Mouse (Mus musculus): ENCODE results near the gene Pdhx. TPM values are rescaled to one million over a fixed set of nuclear protein-coding genes. Genes with fewer than 3 reads are reported as not detected.

Pdhx gene
- polyA plus RNA-seq, 1 experiment from 2014 or later: 41.1 TPM

- Histone ChIP-seq H3K4me1 (ENCODE audit: control insufficient read depth, insufficient read depth, low read length) (peaks cover 12% of the 10 kb centered on the region), H3K27ac (replicated peaks; ENCODE audit: low read depth, low read length) (no peak overlapping the region), H3K9ac (ENCODE audit: low read depth, low read length) (no peak overlapping the region), H3K9me3 (ENCODE audit: control insufficient read depth, low read length) (no peaks in the 10 kb centered on the region), H3K4me3 (ENCODE audit: low read depth, low read length) (no peak overlapping the region), H3K27me3 (replicated peaks; ENCODE audit: control insufficient read depth, insufficient read depth, low read length) (no peaks in the 10 kb centered on the region), H3K4me2 (ENCODE audit: low read depth, low read length) (no peak overlapping the region), H3K36me3 (ENCODE audit: control insufficient read depth, insufficient read depth, low read length) (no peaks in the 10 kb centered on the region)
- DNase-seq (ENCODE audit: low spot score) (no peak), ATAC-seq (ENCODE audit: low read depth) (no peak)
- WGBS: 71% methylated on average over 1 of the region's 1 CpGs
Observed at GRCm38 (mm10) chr2:103068602-103069001, 4.7 kb downstream of the Pdhx start.

- DNase-seq (ENCODE audit: low spot score) (no peak), ATAC-seq (ENCODE audit: low read depth) (no peak)
- Histone ChIP-seq H3K27me3 (replicated peaks; ENCODE audit: control insufficient read depth, insufficient read depth, low read length) (no peaks in the 10 kb centered on the region), H3K4me2 (ENCODE audit: low read depth, low read length) (no peak overlapping the region), H3K4me3 (ENCODE audit: low read depth, low read length) (no peak overlapping the region), H3K9me3 (ENCODE audit: control insufficient read depth, low read length) (no peaks in the 10 kb centered on the region), H3K36me3 (ENCODE audit: control insufficient read depth, insufficient read depth, low read length) (no peaks in the 10 kb centered on the region), H3K9ac (ENCODE audit: low read depth, low read length) (no peak overlapping the region), H3K4me1 (ENCODE audit: control insufficient read depth, insufficient read depth, low read length) (peaks cover 12% of the 10 kb centered on the region), H3K27ac (replicated peaks; ENCODE audit: low read depth, low read length) (no peak overlapping the region)
- WGBS: 95% methylated on average over 2 of the region's 2 CpGs
Observed at GRCm38 (mm10) chr2:103067552-103068207, 5.6 kb downstream of the Pdhx start.

- 78% methylated on average over 8 of the region's 8 CpGs for WGBS
- Histone ChIP-seq H3K9me3 (ENCODE audit: control insufficient read depth, low read length) (no peaks in the 10 kb centered on the region), H3K9ac (ENCODE audit: low read depth, low read length) (no peak overlapping the region), H3K4me3 (ENCODE audit: low read depth, low read length) (no peak overlapping the region), H3K4me2 (ENCODE audit: low read depth, low read length) (no peak overlapping the region), H3K4me1 (ENCODE audit: control insufficient read depth, insufficient read depth, low read length) (peaks cover 5% of the 10 kb centered on the region), H3K27ac (replicated peaks; ENCODE audit: low read depth, low read length) (no peak overlapping the region), H3K36me3 (ENCODE audit: control insufficient read depth, insufficient read depth, low read length) (no peaks in the 10 kb centered on the region), H3K27me3 (replicated peaks; ENCODE audit: control insufficient read depth, insufficient read depth, low read length) (no peaks in the 10 kb centered on the region)
- DNase-seq (ENCODE audit: low spot score) (no peak), ATAC-seq (ENCODE audit: low read depth) (no peak)
Observed at GRCm38 (mm10) chr2:103066683-103067551, 6.4 kb downstream of the Pdhx start.

GRCm38 (mm10) chr2:103062865-103063264 lies 10.4 kb downstream of the Pdhx start:
- WGBS: 32% methylated on average over 3 of the region's 3 CpGs
- ATAC-seq (ENCODE audit: low read depth): peak; percentile 53; the same call in 1 of the 2 replicates
- H3K27me3 ChIP-seq (replicated peaks; ENCODE audit: control insufficient read depth, insufficient read depth, low read length): no peaks in the 10 kb centered on the region

GRCm38 (mm10) chr2:103058266-103058665 lies 15.0 kb downstream of the Pdhx start:
- WGBS: 79% methylated on average over 3 of the region's 3 CpGs
- Histone ChIP-seq H3K9ac (ENCODE audit: low read depth, low read length) (no peak overlapping the region), H3K4me3 (ENCODE audit: low read depth, low read length) (no peak overlapping the region), H3K9me3 (ENCODE audit: control insufficient read depth, low read length) (no peaks in the 10 kb centered on the region), H3K4me1 (ENCODE audit: control insufficient read depth, insufficient read depth, low read length) (no peaks in the 10 kb centered on the region), H3K27me3 (replicated peaks; ENCODE audit: control insufficient read depth, insufficient read depth, low read length) (no peaks in the 10 kb centered on the region), H3K27ac (replicated peaks; ENCODE audit: low read depth, low read length) (no peak overlapping the region), H3K36me3 (ENCODE audit: control insufficient read depth, insufficient read depth, low read length) (no peaks in the 10 kb centered on the region), H3K4me2 (ENCODE audit: low read depth, low read length) (no peak overlapping the region)
- DNase-seq (ENCODE audit: low spot score): no peak
- no peak for ATAC-seq (ENCODE audit: low read depth)

More at GRCm38 (mm10) chr2:103062865-103063264, 10.4 kb downstream of the Pdhx start:
- H3K36me3 ChIP-seq (ENCODE audit: control insufficient read depth, insufficient read depth, low read length): no peaks in the 10 kb centered on the region
- no peaks in the 10 kb centered on the region for H3K4me1 ChIP-seq (ENCODE audit: control insufficient read depth, insufficient read depth, low read length)
- no peak overlapping the region for H3K27ac ChIP-seq (replicated peaks; ENCODE audit: low read depth, low read length)
- H3K4me2 ChIP-seq (ENCODE audit: low read depth, low read length): no peak overlapping the region
- no peak overlapping the region for H3K4me3 ChIP-seq (ENCODE audit: low read depth, low read length)
- no peak overlapping the region for H3K9ac ChIP-seq (ENCODE audit: low read depth, low read length)
- no peaks in the 10 kb centered on the region for H3K9me3 ChIP-seq (ENCODE audit: control insufficient read depth, low read length)
- peak; percentile 75 for DNase-seq (ENCODE audit: low spot score)

- Histone ChIP-seq H3K4me2 (ENCODE audit: low read depth, low read length) (no peak overlapping the region), H3K36me3 (ENCODE audit: control insufficient read depth, insufficient read depth, low read length) (0 out of 2 replicates have a peak, but pooled peaks cover 4% of the 10 kb centered on the region), H3K9ac (ENCODE audit: low read depth, low read length) (no peak overlapping the region), H3K4me1 (ENCODE audit: control insufficient read depth, insufficient read depth, low read length) (no peaks in the 10 kb centered on the region), H3K9me3 (ENCODE audit: control insufficient read depth, low read length) (no peaks in the 10 kb centered on the region), H3K27ac (replicated peaks; ENCODE audit: low read depth, low read length) (no peak overlapping the region), H3K4me3 (ENCODE audit: low read depth, low read length) (no peak overlapping the region), H3K27me3 (replicated peaks; ENCODE audit: control insufficient read depth, insufficient read depth, low read length) (no peaks in the 10 kb centered on the region)
- no peak for ATAC-seq (ENCODE audit: low read depth)
- WGBS: 88% methylated on average over 6 of the region's 6 CpGs
- no peak for DNase-seq (ENCODE audit: low spot score)
Observed at GRCm38 (mm10) chr2:103055820-103056219, 17.5 kb downstream of the Pdhx start.

GRCm38 (mm10) chr2:103051937-103052893 lies 21.1 kb downstream of the Pdhx start:
- no peak for DNase-seq (ENCODE audit: low spot score)
- Histone ChIP-seq H3K27ac (replicated peaks; ENCODE audit: low read depth, low read length) (no peak overlapping the region), H3K27me3 (replicated peaks; ENCODE audit: control insufficient read depth, insufficient read depth, low read length) (no peaks in the 10 kb centered on the region), H3K36me3 (ENCODE audit: control insufficient read depth, insufficient read depth, low read length) (0 out of 2 replicates have a peak, but pooled peaks cover 4% of the 10 kb centered on the region), H3K4me2 (ENCODE audit: low read depth, low read length) (no peak overlapping the region), H3K9ac (ENCODE audit: low read depth, low read length) (no peak overlapping the region), H3K9me3 (ENCODE audit: control insufficient read depth, low read length) (no peaks in the 10 kb centered on the region), H3K4me3 (ENCODE audit: low read depth, low read length) (no peak overlapping the region), H3K4me1 (ENCODE audit: control insufficient read depth, insufficient read depth, low read length) (0 out of 2 replicates have a peak, but pooled peaks cover 4% of the 10 kb centered on the region)
- no peak for ATAC-seq (ENCODE audit: low read depth)
- WGBS: 82% methylated on average over 19 of the region's 19 CpGs

- Histone ChIP-seq H3K36me3 (ENCODE audit: control insufficient read depth, insufficient read depth, low read length) (peaks cover 11% of the 10 kb centered on the region; the same call in 1 of the 2 replicates), H3K27ac (replicated peaks; ENCODE audit: low read depth, low read length) (no peak overlapping the region), H3K9me3 (ENCODE audit: control insufficient read depth, low read length) (no peaks in the 10 kb centered on the region), H3K4me2 (ENCODE audit: low read depth, low read length) (no peak overlapping the region), H3K9ac (ENCODE audit: low read depth, low read length) (no peak overlapping the region), H3K4me3 (ENCODE audit: low read depth, low read length) (no peak overlapping the region), H3K27me3 (replicated peaks; ENCODE audit: control insufficient read depth, insufficient read depth, low read length) (no peaks in the 10 kb centered on the region), H3K4me1 (ENCODE audit: control insufficient read depth, insufficient read depth, low read length) (0 out of 2 replicates have a peak, but pooled peaks cover 1% of the 10 kb centered on the region)
- ATAC-seq (ENCODE audit: low read depth) (no peak), DNase-seq (ENCODE audit: low spot score) (peak; percentile 31)
- 92% methylated on average over 2 of the region's 2 CpGs for WGBS
Observed at GRCm38 (mm10) chr2:103045286-103045685, 28.0 kb downstream of the Pdhx start.

All from embryonic facial prominence, embryonic 14.5 days (tissue).